Mouse (Mus musculus) megakaryocyte, embryonic 14.5 days (primary cell): ENCODE measurements around the gene Htr5a.

Source experiments
- FLI1 ChIP-seq: IDR thresholded peaks from 2 replicates; pipeline ENCODE4 v1.6.1; 2012; ENCODE audit warnings: low read length, inconsistent platforms, mixed read lengths
- GATA1 ChIP-seq: IDR thresholded peaks from 3 replicates; pipeline ENCODE4 v1.6.1; 2012; ENCODE audit warnings: mixed read lengths, low read length, inconsistent platforms, borderline replicate concordance

DNA sequence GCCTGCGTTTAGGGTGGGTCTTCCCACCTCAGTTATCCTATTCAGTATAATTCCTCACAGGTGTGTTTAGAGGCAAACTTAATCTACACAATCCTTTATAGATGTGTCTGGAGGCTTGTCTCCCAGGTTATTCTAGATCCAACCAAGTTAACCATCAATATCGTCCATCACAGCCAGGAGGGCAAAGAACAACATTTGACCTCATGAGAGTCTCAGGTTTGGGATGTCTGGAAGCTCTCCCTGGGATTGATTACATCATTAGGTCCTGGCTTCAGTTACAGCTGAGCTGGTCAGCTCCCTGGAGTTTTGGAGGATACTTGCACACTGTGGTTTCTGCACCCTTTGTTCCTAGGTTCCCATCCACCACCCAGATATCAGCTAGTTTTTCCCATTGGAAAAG lies 6.9 kb upstream of the Htr5a start:
- TF ChIP-seq GATA1 (no peak), FLI1 (no peak)
